Mouse (Mus musculus): ENCODE data around the gene Nipsnap2. TPM values are rescaled to one million over a fixed set of nuclear protein-coding genes. Genes with fewer than 3 reads are reported as not detected.

Gene Nipsnap2
- total and polyA plus RNA-seq, 3 experiments: 56.0 to 76.7 (median 59.9) TPM

DNA sequence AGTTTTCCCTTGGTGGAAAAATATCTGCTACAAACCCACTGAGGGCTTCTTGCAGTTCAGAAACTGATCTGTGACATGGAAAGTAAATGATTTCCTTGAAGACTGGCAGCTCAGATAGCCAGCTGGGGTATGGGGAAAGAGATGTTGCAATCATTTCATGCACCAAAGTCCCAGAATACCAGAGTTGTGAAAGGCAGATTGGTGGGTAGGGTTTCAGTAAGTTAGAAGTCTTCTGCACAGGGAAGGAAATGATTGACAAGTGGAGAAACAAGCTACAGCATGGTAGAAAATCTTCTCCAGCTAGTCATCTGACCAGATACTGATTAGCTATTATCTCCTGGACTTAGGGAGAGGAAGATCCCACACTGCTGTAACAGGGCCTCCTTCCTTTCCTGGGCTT, 21.5 kb upstream of the Nipsnap2 start:
- no peak overlapping the region for H3K4me3 ChIP-seq (ENCODE audit: low read depth, low read length)
- ATAC-seq (ENCODE audit: extremely low read depth, insufficient number of reproducible peaks, low FRiP score, poor library complexity, severe bottlenecking): no peak
- no peaks in the 10 kb centered on the region for H3K9me3 ChIP-seq (replicated peaks)
- DNase-seq (ENCODE audit: low spot score): no peak
- H3K27me3 ChIP-seq (ENCODE audit: insufficient read depth, low read length): peaks cover 14% of the 10 kb centered on the region; the same call in 1 of the 2 replicates
- H3K4me1 ChIP-seq (ENCODE audit: insufficient read depth, low read depth, low read length): no peaks in the 10 kb centered on the region
- TF ChIP-seq GATA2 (IDR thresholded peaks at IDR 0.05; ENCODE audit: borderline replicate concordance, low read depth, low read length) (no peak), TAL1 (conservative IDR thresholded peaks at IDR 0.05; ENCODE audit: low read depth, low read length) (no peak), GATA1 (IDR thresholded peaks at IDR 0.05; ENCODE audit: borderline replicate concordance, low read length) (no peak), POLR2AphosphoS5 (IDR thresholded peaks at IDR 0.05; ENCODE audit: insufficient replicate concordance, low read depth, low read length) (no peak), CTCF (IDR thresholded peaks at IDR 0.05; ENCODE audit: low read depth, low read length) (no peak)
- H3K36me3 ChIP-seq (replicated peaks): no peaks in the 10 kb centered on the region

DNA sequence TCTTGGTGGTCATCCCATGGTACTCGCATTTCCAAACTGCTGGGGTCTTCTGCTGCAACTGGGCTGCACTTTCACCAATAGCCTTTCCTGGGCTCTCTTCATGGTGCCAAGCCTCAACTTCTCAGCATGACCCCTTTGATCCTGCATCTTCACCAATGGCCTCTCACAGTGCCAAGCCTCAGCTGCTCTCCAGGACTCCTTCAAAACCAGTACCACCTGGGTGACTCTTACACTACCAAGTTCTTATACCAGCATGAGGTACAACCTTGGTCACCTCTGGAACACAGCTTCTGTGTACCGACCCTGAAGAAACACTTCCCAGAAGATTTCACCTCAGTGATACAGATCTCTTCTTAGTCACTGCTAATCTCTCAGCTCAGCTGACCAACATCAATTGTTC, 16.5 kb upstream of the Nipsnap2 start, which contains the start of gene Sept14:
Gene Sept14 (minus strand): TSS at position 101 of the 400 bp plus-strand sequence.
- H3K9me3 ChIP-seq (replicated peaks): no peaks in the 10 kb centered on the region
- no peak within 1 kb of the TSS for H3K4me3 ChIP-seq (ENCODE audit: low read depth, low read length)
- TF ChIP-seq POLR2AphosphoS5 (IDR thresholded peaks at IDR 0.05; ENCODE audit: insufficient replicate concordance, low read depth, low read length) (no peak), TAL1 (conservative IDR thresholded peaks at IDR 0.05; ENCODE audit: low read depth, low read length) (no peak), GATA2 (IDR thresholded peaks at IDR 0.05; ENCODE audit: borderline replicate concordance, low read depth, low read length) (no peak), GATA1 (IDR thresholded peaks at IDR 0.05; ENCODE audit: borderline replicate concordance, low read length) (no peak), CTCF (IDR thresholded peaks at IDR 0.05; ENCODE audit: low read depth, low read length) (no peak)
- DNase-seq (ENCODE audit: low spot score): no peak
- no peak for ATAC-seq (ENCODE audit: extremely low read depth, insufficient number of reproducible peaks, low FRiP score, poor library complexity, severe bottlenecking)
- no peaks in the 10 kb centered on the region for H3K36me3 ChIP-seq (replicated peaks)
- no peaks in the 10 kb centered on the region for H3K4me1 ChIP-seq (ENCODE audit: insufficient read depth, low read depth, low read length)
- peaks cover 40% of the 10 kb centered on the region for H3K27me3 ChIP-seq (ENCODE audit: insufficient read depth, low read length)

DNA sequence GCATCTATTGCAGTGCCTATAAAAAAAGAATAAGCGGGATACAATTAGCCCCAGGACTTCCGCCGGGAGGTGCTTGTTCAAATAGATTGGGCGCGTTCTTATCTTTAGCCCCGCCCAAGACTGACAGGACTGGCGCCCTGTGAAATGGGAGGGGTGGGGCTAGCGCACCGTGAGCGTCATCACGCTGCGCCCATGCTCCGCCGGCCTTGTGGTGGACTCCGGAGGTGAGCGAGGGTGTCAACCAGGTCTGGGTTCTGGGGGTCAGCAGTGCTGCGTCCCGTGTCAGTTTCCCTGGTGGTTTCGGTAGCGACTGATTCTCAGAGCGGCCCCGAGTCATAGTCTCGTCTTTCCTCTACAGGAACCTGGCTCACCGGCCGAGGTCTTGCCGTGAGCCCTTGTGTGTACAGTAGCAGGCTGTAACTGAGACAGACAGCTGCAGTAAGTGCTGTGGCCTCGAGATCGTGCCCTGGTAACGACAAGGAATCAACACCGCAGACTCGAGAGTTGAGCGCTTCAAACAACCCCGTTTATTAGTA, 9.5 kb upstream of the Nipsnap2 start, which contains the start of gene Mrps17:
Gene Mrps17 (plus strand): TSS at position 172 of the 536 bp plus-strand sequence.
- DNase-seq (ENCODE audit: low spot score) (peak; percentile 69), ATAC-seq (ENCODE audit: extremely low read depth, insufficient number of reproducible peaks, low FRiP score, poor library complexity, severe bottlenecking) (peak; percentile 99)
- H3K4me1 ChIP-seq (ENCODE audit: insufficient read depth, low read depth, low read length): peaks cover 22% of the 10 kb centered on the region
- TF ChIP-seq POLR2AphosphoS5 (IDR thresholded peaks at IDR 0.05; ENCODE audit: insufficient replicate concordance, low read depth, low read length) (no peak), TAL1 (conservative IDR thresholded peaks at IDR 0.05; ENCODE audit: low read depth, low read length) (no peak), CTCF (IDR thresholded peaks at IDR 0.05; ENCODE audit: low read depth, low read length) (no peak), GATA2 (IDR thresholded peaks at IDR 0.05; ENCODE audit: borderline replicate concordance, low read depth, low read length) (no peak), GATA1 (IDR thresholded peaks at IDR 0.05; ENCODE audit: borderline replicate concordance, low read length) (no peak)
- H3K4me3 ChIP-seq (ENCODE audit: low read depth, low read length): peak within 1 kb of the TSS; percentile 76
- peaks cover 41% of the 10 kb centered on the region for H3K36me3 ChIP-seq (replicated peaks)
- H3K27me3 ChIP-seq (ENCODE audit: insufficient read depth, low read length): peaks cover 23% of the 10 kb centered on the region
- no peaks in the 10 kb centered on the region for H3K9me3 ChIP-seq (replicated peaks)

GRCm38 (mm10) chr5:129717016-129717415, 7.8 kb upstream of the Nipsnap2 start:
- DNase-seq (ENCODE audit: low spot score): no peak
- Histone ChIP-seq H3K36me3 (replicated peaks) (peaks cover 48% of the 10 kb centered on the region), H3K4me1 (ENCODE audit: insufficient read depth, low read depth, low read length) (peaks cover 22% of the 10 kb centered on the region), H3K27me3 (ENCODE audit: insufficient read depth, low read length) (peaks cover 8% of the 10 kb centered on the region), H3K4me3 (ENCODE audit: low read depth, low read length) (no peak overlapping the region), H3K9me3 (replicated peaks) (no peaks in the 10 kb centered on the region)
- TF ChIP-seq CTCF (IDR thresholded peaks at IDR 0.05; ENCODE audit: low read depth, low read length): peak; percentile 17; the same call in 1 of the 2 replicates
- no peak for TF ChIP-seq GATA1 (IDR thresholded peaks at IDR 0.05; ENCODE audit: borderline replicate concordance, low read length)
- TF ChIP-seq GATA2 (IDR thresholded peaks at IDR 0.05; ENCODE audit: borderline replicate concordance, low read depth, low read length): no peak
- no peak for ATAC-seq (ENCODE audit: extremely low read depth, insufficient number of reproducible peaks, low FRiP score, poor library complexity, severe bottlenecking)

DNA sequence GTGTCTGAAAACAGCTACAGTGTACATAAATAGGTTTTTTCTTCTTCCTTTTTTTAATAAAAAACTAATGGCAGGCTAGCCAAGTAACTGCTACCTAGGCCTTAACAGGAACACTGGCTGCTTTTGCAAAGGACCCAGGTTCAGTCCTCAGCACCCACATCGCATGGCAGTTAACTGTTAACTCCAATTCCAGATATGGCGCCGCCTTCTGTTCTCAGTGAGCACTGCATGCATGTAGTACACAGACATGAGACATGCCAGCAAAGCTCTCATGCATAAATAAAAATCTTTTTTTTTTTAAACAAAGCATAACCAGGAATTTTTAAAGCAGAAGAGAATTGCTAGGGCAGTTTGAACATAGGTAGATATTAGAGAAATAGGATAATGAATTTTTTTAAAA, 4.7 kb upstream of the Nipsnap2 start:
- DNase-seq (ENCODE audit: low spot score) (no peak), ATAC-seq (ENCODE audit: extremely low read depth, insufficient number of reproducible peaks, low FRiP score, poor library complexity, severe bottlenecking) (no peak)
- no peaks in the 10 kb centered on the region for H3K9me3 ChIP-seq (replicated peaks)
- H3K27me3 ChIP-seq (ENCODE audit: insufficient read depth, low read length): no peaks in the 10 kb centered on the region
- peaks cover 29% of the 10 kb centered on the region for H3K4me1 ChIP-seq (ENCODE audit: insufficient read depth, low read depth, low read length)
- peaks cover 48% of the 10 kb centered on the region for H3K36me3 ChIP-seq (replicated peaks)
- H3K4me3 ChIP-seq (ENCODE audit: low read depth, low read length): no peak overlapping the region
- TF ChIP-seq TAL1 (conservative IDR thresholded peaks at IDR 0.05; ENCODE audit: low read depth, low read length) (no peak), CTCF (IDR thresholded peaks at IDR 0.05; ENCODE audit: low read depth, low read length) (no peak), GATA1 (IDR thresholded peaks at IDR 0.05; ENCODE audit: borderline replicate concordance, low read length) (no peak), POLR2AphosphoS5 (IDR thresholded peaks at IDR 0.05; ENCODE audit: insufficient replicate concordance, low read depth, low read length) (no peak), GATA2 (IDR thresholded peaks at IDR 0.05; ENCODE audit: borderline replicate concordance, low read depth, low read length) (no peak)

DNA sequence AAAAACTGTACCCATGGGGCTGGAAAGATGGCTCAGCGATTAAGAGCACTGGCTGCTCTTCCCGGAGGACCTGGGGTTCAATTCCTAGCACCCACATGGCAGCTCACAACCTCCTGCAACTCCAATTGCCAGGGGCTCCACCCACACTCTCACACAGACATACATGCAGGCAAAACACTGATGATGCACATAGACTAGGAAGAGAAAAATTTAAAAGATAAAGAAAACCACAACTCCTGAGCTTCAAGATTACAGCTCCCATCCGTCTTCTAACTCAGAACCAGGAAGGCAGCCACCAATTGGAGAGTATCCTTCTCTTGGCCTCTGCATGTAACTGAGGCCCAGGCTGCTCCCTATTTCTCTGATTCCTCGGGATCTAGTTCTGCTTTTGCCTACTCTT, 595 bp upstream of the Nipsnap2 start:
- peak; percentile 66 for TF ChIP-seq TAL1 (conservative IDR thresholded peaks at IDR 0.05; ENCODE audit: low read depth, low read length)
- TF ChIP-seq GATA1 (IDR thresholded peaks at IDR 0.05; ENCODE audit: borderline replicate concordance, low read length): no peak
- peaks cover 45% of the 10 kb centered on the region for H3K4me1 ChIP-seq (ENCODE audit: insufficient read depth, low read depth, low read length)
- H3K36me3 ChIP-seq (replicated peaks): peaks cover 37% of the 10 kb centered on the region
- ATAC-seq (ENCODE audit: extremely low read depth, insufficient number of reproducible peaks, low FRiP score, poor library complexity, severe bottlenecking) (peak; percentile 74), DNase-seq (ENCODE audit: low spot score) (peak; percentile 15)
- H3K4me3 ChIP-seq (ENCODE audit: low read depth, low read length): peak overlapping the region; percentile 79
- no peaks in the 10 kb centered on the region for H3K9me3 ChIP-seq (replicated peaks)
- H3K27me3 ChIP-seq (ENCODE audit: insufficient read depth, low read length): no peaks in the 10 kb centered on the region

Data from G1E (cell line).